Mouse (Mus musculus) lung, postnatal 14 days (tissue): ENCODE results near the gene Olfr907.

Experiments used
- DNase-seq: peaks from one replicate; pipeline ENCODE4 v3.0.0; 2021

The Olfr907 gene

DNA sequence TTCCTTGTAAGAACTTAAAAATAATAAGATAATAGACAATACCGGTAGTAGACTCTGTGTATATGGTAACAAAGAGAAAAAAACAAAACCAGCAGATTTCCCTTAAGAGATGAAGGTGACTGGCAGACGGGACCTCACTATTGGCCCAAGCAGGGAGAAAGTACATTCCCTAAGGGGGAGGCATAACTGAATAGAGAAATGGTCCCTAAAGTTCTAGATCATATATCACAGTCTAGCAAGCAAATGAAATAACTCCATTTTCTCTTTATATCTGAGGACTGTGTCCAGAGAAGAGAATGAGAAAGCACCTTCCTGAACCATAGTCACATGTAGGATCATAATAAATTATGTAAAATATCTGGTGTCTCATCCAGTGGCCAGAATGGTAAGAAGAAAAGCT lies at the start of gene Olfr907:
Gene Olfr907 (plus strand): TSS at position 301 of the 400 bp plus-strand sequence.
- DNase-seq = no peak

DNA sequence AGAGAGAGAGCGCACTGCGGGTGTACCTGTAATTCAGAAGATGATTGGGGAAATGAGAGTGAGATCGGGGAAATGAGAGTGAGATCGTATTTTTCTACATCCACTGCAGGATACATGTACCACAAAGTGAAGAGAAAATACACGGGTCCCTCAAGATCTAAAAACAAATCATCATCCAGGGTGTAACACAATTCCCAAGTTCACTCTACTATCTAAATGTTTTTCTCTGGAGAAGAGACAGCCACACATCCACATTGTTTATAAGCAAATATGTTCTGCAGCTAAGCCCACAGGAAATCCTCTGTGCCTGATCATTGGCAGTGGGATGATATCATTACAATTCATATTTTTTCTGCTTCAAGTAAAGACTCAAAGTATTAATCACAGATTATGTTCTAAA lies 48.2 kb upstream of the Olfr907 start, which contains the start of gene Olfr902:
Gene Olfr902 (plus strand): TSS at position 301 of the 400 bp plus-strand sequence.
- DNase-seq = no peak

GRCm38 (mm10) chr9:38462844-38463243 lies 32.8 kb upstream of the Olfr907 start, which contains the start of gene Olfr904:
Gene Olfr904, plus strand, starts transcription at chr9:38463144.
- DNase-seq = no peak

- no peak for DNase-seq
Observed at GRCm38 (mm10) chr9:38470807-38471206, 24.8 kb upstream of the Olfr907 start, which contains the start of gene Olfr905. Gene Olfr905, plus strand, starts transcription at chr9:38471107.

GRCm38 (mm10) chr9:38486785-38487184 lies 8.8 kb upstream of the Olfr907 start, which contains the start of gene Olfr906:
Gene Olfr906, plus strand, starts transcription at chr9:38487085.
- DNase-seq = no peak

- DNase-seq = no peak
Observed at GRCm38 (mm10) chr9:38512353-38512752, 16.8 kb downstream of the Olfr907 start.

- no peak for DNase-seq
Observed at GRCm38 (mm10) chr9:38521280-38521679, 25.7 kb downstream of the Olfr907 start, which contains the start of gene Olfr911-ps1. Gene Olfr911-ps1, plus strand, starts transcription at chr9:38521580.

DNA sequence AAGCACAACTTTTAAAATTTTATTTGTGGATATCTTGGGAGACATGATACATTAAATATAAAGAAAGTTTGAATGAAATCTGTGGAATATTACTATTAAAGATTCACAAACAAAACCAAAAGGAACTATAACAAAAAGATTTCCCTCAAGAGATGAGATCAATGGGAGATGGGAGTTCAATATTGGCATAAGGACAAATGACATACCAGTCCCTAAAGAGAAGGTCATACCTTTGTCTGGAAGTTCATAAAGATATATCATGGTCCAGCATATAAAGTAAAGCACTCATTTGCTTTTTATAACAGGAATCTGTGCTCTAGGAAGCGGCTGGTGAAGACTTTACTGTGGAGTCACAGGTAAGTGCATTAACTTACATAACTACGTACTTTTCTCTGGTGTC lies 41.9 kb downstream of the Olfr907 start, which contains the start of gene Olfr910:
Gene Olfr910 (plus strand): TSS at position 301 of the 400 bp plus-strand sequence.
- DNase-seq = no peak
